Comparison of ENCODE assay signal across 14 mouse cellular contexts in genomic region chr10:77772142-77772541, GRCm38 (mm10). TPM values are rescaled to one million over a fixed set of nuclear protein-coding genes. Genes with fewer than 3 reads are reported as not detected.
"Had no signal": no experiment of that assay in that cellular context is flagged by ENCODE, and none has a peak within 500 bp of the region (broad histone marks: within the 10 kb centered on the region; RNA-seq: fewer than 3 reads in every experiment).

No protein-coding gene starts in this region.

RNA-seq across cellular contexts. Expression of gene Gm3238, which starts 1.0 kb away (rescaled TPM):
- total RNA-seq: neutrophil, adult 5-6 weeks had no signal
- polyA plus RNA-seq: neural tube, embryonic 13.5 days; neural tube, embryonic 14.5 days; neural tube, embryonic 15.5 days; small intestine, adult 2 months; spleen, adult 2 months; stomach, embryonic 14.5 days; stomach, embryonic 15.5 days; stomach, embryonic 16.5 days; stomach, postnatal 0 days; testis, adult 2 months; thymus, adult 2 months; thymus, postnatal 0 days; urinary bladder, adult 2 months had no signal

RNA-seq across cellular contexts. Expression of gene Gm7138, which starts 4.6 kb away (rescaled TPM):
- total RNA-seq: neutrophil, adult 5-6 weeks had no signal
- polyA plus RNA-seq: neural tube, embryonic 13.5 days; neural tube, embryonic 14.5 days; neural tube, embryonic 15.5 days; small intestine, adult 2 months; spleen, adult 2 months; stomach, embryonic 14.5 days; stomach, embryonic 15.5 days; stomach, embryonic 16.5 days; stomach, postnatal 0 days; testis, adult 2 months; thymus, adult 2 months; thymus, postnatal 0 days; urinary bladder, adult 2 months had no signal

RNA-seq across cellular contexts. Expression of gene Gm3250, which starts 10.2 kb away (rescaled TPM):
- total RNA-seq: neutrophil, adult 5-6 weeks had no signal
- polyA plus RNA-seq: neural tube, embryonic 13.5 days; neural tube, embryonic 14.5 days; neural tube, embryonic 15.5 days; small intestine, adult 2 months; spleen, adult 2 months; stomach, embryonic 14.5 days; stomach, embryonic 15.5 days; stomach, embryonic 16.5 days; stomach, postnatal 0 days; testis, adult 2 months; thymus, adult 2 months; thymus, postnatal 0 days; urinary bladder, adult 2 months had no signal

RNA-seq across cellular contexts. Expression of gene Gm3233, which starts 12.7 kb away (rescaled TPM):
- total RNA-seq: neutrophil, adult 5-6 weeks had no signal
- polyA plus RNA-seq: neural tube, embryonic 13.5 days; neural tube, embryonic 14.5 days; neural tube, embryonic 15.5 days; small intestine, adult 2 months; spleen, adult 2 months; stomach, embryonic 14.5 days; stomach, embryonic 15.5 days; stomach, embryonic 16.5 days; stomach, postnatal 0 days; testis, adult 2 months; thymus, adult 2 months; thymus, postnatal 0 days; urinary bladder, adult 2 months had no signal

RNA-seq across cellular contexts. Expression of gene Gm7137, which starts 15.9 kb away (rescaled TPM):
- total RNA-seq: neutrophil, adult 5-6 weeks had no signal
- polyA plus RNA-seq: neural tube, embryonic 13.5 days; neural tube, embryonic 14.5 days; neural tube, embryonic 15.5 days; small intestine, adult 2 months; spleen, adult 2 months; stomach, embryonic 14.5 days; stomach, embryonic 15.5 days; stomach, embryonic 16.5 days; stomach, postnatal 0 days; testis, adult 2 months; thymus, adult 2 months; thymus, postnatal 0 days; urinary bladder, adult 2 months had no signal
